Mouse (Mus musculus): Measurements from ENCODE around the gene Frat1. TPM values are rescaled to one million over a fixed set of nuclear protein-coding genes. Genes with fewer than 3 reads are reported as not detected.

Gene Frat1
- total RNA-seq (2021): 10 to 100 TPM; 21.1 to 23.0 TPM
- long read RNA-seq, transcript Frat1-201 (1 exons, 2,614 nt): major isoform, 6 of 6 reads
- long read RNA-seq, partial matches to known transcripts: 0 of 6 reads
- long read RNA-seq, other reads (novel, unspliced or antisense): 0 of 6 reads

DNA sequence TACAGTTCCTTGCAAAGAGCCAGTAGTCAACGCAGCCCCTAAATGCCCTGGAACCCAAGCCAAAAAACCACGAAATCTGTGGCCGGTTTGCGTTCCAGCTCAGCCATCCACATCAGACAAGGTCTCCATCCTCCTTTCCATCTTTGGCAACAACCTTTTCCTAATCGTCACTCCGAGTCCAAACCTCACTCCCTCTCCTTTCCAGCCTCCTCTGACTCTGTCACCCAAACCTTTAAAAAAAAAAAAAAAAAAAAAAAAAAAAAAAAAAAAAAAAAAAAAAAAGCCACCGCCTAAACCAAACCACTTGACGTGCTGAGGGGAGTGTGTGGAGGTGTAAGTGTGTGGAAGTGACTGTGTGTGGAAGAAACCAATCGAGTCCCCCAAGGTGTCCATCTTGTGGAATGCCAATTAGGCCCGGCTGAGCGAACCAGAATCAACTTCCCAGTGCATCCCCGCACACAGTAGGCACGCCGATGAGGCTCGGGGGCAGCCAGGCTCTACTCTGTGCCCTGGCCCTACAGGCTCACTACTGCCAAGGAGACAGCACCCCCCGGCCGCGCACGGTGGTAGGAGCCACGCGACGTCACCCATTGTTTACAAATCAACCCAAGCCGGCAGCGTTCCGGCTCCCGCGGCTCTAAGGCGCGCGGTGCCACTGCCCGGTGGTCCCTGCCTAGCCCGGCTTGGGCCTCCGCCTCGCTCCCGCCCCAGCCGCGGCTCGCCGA lies at the start of gene Frat1:
Frat1 (plus strand) TSS at position 590 of the 725 bp plus-strand sequence.
- DNase-seq (ENCODE audit: low spot score in 2 of 2): peak; percentile 89 to 92

DNA sequence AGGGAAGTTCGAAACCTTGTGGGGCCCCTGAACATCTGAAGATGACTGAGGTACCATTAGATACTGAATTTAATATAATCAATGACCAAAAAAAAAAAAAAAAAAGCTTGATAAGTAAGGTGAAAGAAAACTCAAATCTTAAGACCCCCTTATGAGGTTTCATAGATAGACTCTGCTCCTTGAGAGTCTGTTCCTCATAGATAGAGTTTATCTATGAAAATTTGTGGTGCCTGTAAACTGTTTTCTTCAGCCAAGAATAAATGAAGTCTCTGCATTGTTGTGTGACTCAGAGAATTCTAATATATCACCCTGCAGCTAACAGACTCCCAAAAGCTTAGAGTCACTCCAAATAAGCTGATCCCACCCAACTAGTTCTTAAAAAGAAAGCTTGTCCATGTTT lies 42.9 kb upstream of the Frat1 start:
- DNase-seq (ENCODE audit: low spot score in 2 of 2): no peak

DNA sequence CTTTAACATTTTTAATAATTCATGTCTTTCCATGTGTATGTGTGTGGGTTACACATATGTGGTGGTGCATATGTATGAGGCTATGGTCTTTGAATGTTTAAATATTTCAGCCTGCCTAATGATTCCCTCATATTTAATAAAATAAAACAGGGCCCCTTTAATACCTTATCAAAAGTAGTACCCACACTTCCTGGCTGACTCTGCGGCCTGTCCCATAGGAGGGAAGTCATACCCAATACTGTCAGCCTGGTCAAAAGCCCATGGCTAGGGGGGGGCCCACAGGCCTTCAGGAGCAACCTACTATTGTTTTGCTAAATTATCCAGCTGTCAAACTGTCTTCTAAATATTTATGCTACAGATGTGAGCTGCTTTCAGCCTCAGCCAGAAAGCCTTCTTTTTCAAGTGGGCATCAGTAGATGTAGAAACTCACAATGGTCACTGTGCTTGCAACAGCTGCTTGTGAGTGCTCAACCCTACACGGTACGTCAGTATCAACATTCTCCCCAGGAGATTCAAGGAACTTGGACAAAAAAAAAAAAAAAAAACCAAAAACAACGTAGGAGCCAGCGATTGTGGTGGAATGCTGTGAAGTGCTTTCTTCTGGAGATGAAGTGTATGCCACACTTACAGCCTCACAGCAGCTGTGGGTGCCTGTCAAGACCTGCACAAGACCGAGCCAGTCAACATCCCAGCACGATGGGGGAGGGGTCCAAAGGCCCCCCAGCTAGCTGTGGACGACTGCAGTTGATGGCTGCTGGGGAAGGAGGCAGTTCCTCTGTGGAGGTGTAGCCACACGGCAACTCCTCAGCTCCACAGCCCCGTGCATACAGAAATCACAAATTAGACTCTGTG lies 40.4 kb upstream of the Frat1 start:
- no peak for DNase-seq (ENCODE audit: low spot score in 2 of 2)

DNA sequence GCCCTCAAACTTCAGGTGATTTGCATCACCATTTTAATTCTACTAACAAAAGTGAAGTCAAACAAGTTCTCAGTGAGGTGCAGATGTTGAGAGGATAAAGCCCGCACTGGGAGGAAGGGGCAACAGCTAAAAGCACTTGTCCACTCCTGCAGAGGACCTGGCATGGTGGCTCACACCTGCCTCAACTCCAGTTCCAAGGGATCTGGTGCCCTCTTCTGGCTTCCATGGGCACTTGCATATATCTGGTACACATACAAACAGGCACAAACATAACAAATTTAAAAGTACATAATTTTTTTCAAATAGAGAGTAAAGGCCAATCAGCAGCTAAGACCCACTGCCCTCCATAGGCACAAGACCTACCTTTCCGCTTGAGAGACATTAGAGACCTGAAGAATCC lies 38.4 kb upstream of the Frat1 start:
- no peak for DNase-seq (ENCODE audit: low spot score in 2 of 2)

DNA sequence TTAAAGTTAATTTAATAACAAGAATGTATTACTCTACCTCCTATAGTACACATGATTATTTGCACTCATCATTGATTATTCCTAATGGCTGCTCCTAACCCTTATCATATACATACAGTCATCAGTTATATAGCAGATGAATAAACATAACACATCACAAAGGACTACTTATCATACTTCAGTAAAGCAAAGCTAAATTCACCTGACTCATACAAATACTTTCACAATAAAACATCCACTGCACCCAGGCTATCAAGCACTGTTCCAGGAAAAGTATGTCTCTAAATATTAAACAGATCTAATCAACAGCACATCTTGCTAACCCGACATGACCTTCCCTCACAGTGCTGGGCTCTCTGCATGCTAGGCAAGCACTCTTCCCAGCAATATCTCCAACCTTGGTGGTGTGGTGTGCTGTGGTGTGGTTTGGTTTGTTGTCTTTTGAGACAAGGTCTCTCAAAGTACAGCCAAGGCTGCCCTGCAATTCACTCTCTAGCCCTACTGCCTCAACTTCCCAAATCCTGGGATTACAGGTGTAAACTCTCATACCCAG lies 36.8 kb upstream of the Frat1 start:
- no peak for DNase-seq (ENCODE audit: low spot score in 2 of 2)

DNA sequence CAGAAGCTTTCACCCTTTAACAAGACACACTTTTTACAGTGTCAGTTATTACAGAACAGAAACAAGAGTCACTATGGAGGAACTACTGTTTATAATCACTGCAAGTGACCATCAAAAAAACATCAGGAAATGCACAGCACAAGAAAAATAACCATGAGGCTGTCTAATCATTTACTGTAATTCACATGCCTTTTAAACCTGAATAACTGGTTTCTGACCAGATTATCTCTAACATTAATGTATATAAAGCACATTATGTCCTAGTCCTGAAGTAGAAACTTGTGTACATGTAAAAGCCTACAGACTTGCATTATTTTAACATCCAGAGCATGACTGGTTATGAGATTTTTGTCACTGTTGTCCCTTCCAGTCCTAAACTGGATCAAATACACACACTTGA lies 35.8 kb upstream of the Frat1 start:
- DNase-seq (ENCODE audit: low spot score in 2 of 2): no peak

DNA sequence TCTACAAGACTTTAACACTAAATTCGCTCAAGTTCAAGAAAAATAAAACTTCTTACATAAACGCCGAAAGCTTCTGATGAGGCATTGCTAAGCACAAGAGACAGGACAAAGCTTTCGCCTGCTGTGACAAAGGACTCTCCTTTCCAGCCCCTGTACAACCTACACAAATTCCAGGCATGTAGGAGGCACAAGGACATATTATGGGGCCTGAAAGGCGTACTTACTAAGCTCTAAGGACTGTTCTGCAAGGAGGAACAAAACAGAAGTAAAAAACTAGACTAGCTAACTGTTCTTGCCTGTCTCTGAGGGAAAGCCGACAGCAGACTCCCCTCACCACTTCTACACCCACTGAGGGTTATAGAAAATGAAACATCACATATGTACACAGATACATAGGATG lies 34.9 kb upstream of the Frat1 start:
- DNase-seq (ENCODE audit: low spot score in 2 of 2): no peak

DNA sequence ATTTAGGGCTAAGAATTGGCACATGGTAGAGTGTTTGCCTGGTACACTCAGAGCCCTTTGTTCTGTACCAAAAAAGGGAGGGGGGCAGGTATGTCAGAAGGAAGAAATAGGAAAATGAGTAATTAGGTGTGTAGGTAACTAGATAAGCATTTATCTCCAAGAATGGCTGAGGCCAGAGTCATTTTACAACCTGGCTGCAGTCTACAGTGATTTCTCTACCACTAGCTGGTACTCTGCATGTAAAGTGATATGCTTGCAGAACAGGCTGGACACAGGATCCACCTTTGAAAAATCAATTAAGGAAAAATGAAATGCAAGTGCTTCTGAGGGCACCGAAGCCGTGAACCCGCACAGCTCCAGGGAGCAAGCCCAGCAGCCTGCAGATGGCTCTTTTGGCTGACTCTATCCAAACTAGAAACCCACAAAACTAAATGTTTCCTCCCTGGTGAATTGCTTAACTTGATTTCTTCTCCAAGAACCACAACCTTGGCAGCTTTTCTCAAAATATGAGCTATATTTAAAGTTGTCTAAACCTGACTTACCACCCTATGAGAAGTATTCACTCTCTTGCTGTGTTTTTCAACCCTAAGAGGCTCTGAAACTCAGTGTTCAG lies 33.5 kb upstream of the Frat1 start:
- DNase-seq (ENCODE audit: low spot score in 2 of 2): no peak

DNA sequence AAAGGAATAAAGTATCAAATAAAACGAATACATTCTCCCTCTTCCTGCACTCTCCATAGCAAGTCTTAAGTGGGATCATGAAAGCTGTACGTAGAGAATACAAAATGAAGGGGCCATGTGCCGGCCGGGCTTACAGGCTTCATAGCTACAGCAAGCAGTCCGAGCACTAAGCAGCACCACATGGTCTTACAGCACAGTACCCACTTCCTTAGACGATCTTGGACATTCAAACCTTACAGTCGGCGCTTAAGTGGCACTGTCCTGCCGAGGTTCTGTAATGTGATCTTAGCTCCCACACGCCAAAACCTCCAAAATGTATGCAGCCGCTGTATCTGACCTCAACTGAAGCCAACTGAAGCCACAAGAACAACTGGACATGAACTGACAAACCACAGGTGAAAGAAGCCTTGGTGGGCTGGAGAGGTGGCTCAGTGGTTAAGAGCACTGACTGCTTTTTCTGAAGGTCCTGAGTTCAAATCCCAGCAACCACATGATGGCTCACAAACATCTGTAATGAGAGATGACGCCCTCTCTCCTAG lies 32.9 kb upstream of the Frat1 start:
- no peak for DNase-seq (ENCODE audit: low spot score in 2 of 2)

DNA sequence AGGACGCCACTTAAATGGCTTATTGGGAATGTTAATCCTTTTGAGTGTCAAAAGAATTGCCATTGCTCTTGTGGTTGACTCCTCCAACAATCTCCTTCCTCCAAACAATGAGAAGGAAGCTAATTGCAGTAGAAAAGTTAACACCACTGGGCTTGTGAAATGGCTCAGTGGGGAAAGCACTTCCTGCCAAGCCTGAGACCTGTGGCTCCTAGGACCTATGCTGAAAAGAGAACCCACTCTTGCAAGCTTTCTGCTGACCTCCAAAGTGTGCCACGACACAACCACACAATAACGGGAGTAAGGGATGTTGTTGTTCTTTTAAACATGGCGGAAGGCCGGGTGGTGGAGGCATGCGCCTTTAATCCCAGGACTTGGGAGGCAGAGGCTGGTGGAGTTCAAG lies 32.2 kb upstream of the Frat1 start:
- DNase-seq (ENCODE audit: low spot score in 2 of 2): no peak

DNA sequence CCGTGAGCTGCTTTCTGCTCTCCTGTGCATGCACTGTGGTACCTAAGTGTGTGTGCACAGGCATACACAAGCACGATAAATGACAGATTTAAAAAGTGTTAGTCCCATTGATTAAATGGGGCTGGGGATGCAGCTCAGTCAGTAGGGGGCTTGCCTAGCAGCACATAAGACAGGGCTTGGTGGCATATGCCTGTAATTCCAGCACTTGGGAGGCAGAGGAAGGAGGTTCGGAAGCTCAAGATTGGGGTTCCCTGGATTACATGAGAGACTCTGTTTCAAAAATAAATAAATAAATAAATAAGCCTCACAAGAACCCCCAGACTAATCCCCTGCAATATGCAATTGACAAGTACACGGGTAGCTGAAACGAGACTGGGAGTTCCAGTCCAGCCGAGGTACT lies 29.3 kb upstream of the Frat1 start:
- DNase-seq (ENCODE audit: low spot score in 2 of 2): no peak

DNA sequence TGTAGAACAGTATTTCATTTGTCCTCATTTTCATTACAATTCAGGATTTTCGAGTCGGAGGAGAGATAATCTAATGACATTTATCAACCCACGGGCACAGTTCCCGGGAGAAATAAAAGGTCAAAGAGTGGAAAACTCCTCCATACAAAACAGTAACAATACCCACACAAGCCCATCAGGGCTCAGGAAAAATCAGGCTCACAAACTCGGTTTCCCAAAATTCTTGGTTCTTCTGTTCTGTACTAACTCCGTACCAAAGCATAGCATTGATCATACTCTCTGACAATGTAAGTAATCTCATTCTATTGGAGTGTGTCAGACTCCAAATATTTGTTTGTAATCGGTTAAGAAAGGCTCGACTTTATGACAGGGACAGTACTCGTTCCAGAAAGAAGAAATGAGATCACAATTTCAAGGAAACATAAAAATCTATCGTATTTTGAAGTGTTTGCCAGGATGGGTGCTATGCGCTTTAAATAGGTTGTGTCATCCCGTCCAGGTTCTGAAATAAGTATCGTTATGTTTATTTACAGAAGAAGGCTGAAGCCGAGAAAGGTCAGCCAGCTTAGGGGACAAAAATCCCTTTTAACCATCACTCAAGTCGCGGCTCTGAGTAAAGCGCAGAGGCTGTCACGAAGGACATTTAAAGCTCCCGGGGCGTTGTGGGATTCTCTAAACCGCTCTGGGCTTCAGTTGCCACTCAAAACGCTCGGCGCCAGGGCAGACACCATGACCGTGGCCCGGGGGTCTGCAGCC lies 28.6 kb upstream of the Frat1 start:
- peak in 1 of 2 experiments; percentile 10 for DNase-seq (ENCODE audit: low spot score in 2 of 2)

DNA sequence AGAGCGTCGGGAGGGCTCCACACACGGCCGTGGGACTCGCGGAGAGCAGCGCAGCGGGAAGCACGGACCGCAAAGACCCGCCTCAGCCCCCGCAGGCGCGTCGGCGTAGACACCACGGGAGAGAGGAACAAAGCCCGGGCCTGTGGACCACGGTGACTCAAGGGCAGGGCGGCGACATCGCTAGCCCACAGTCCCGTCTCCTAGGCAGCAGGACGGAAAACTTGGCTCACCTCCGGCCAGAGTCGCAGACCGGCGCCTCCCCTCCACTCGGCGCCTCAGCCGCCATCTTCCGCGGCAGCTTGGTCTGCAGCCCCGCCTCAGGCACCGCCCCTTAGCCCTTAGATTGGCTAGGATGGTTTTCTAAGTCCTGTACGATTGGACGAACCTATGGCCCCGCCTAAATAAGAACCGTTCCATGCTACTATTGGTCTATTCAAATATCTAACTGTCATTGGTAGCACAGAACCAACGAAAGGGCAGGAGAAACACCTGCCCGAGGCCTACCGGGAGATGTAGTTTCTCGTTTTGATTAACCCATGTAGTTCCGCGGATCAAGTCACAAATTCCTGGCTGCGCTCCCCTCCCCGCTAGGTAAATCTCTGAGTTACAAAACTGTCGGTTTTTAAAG lies 27.9 kb upstream of the Frat1 start, which contains the start of gene Arhgap19:
Arhgap19 (minus strand) TSS at position 306 of the 628 bp plus-strand sequence.
- peak; percentile 83 to 88 for DNase-seq (ENCODE audit: low spot score in 2 of 2)

DNA sequence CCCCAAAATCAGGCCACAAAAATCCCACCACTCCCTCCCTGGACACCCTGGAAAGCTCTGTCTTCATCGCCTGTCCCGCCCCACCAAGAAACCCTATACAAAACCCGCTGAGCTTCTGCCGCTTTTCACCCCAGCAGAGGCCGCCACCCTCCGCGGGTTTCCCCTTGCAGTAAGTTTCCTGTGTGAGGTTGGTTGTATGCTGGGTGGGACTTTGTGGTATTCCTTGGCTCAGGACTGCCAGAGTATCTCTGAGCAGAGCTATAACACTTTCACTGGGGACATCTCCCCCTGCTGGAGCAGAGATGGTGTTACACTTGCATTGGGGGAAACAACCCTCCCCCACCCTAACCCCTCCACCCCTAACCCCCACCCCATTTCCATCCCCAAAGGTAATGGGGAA lies 26.4 kb upstream of the Frat1 start:
- peak; percentile 12 to 20 for DNase-seq (ENCODE audit: low spot score in 2 of 2)

DNA sequence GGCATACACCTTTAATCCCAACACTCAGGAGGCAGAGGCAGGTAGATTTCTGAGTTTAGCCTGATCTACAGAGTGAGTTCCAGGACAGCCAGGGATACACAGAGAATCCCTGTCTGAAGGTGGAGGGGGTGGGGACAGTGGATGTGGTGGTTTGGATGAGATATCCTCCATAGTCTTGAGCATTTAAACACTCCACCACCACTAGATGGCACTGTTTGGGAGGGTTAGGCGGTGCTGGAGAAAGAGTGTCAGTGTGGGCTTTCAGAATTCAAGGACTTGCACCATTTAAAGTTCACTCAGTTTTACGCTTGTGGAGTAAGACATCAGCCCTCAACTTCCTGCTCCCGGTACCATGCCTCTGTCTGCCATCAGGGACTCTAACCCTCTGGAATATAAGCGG lies 23.9 kb upstream of the Frat1 start:
- no peak for DNase-seq (ENCODE audit: low spot score in 2 of 2)

DNA sequence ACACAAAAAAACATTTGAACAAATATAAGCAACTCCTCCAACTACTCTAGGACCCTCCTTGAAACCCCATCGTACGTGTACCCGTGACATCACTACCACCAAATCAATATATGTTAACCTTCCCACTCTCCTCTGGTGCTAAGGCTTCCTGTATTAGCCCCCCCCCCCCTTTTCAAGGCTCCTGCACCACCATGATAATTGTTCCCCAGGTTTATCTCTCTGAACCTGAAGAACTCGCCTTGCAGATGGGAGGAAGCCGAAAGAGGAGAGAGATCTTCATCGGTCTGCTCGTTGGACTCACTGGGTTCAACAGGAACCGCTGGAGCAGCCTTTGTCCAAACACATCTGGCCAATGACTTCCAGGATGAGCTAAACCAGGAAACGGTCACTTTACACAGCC lies 22.3 kb upstream of the Frat1 start:
- no peak for DNase-seq (ENCODE audit: low spot score in 2 of 2)

DNA sequence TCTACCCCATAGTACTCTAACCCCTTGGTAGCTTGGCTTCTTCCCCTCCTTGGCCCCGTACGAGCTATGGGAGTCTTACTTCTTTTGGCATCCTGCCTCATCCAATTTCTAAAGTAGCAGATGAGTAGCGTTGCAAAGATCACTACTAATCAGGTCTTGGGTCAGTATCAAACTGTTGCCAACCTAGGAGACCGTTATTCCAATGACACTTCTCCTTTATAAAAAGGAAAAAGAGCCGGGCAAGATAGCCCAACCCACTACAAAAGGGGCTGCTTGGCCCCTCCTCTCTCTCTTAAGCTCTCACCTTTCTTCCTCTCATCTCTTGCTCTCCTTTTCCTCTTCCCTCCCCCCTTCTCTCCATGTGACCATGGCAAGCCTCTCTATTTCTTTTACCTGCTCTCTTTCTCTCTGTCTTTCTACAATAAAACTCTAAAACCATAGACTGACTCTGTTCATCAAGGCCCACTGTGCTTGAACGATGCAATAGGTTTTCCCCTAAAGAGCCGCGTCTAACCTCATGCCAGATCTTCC lies 21.6 kb upstream of the Frat1 start:
- DNase-seq (ENCODE audit: low spot score in 2 of 2): no peak

DNA sequence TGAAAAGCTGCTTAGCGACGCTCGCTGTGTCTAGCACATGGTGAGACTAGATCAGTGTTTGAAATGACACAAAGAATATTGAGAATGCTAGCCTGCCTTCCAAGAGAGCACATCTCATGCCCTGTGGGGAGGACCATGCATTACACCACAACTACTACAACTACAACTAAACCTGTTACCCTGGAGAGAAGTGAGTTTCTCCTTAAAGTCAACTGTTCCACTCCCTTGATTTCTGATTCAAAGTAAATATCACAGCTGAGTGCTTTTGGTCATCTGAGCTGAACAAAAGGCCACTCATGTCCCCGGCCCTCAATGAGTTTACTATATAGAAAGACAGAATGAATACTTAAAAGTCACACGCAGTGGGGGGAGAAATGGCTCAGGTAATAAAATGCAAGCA lies 19.7 kb upstream of the Frat1 start:
- DNase-seq (ENCODE audit: low spot score in 2 of 2): no peak

DNA sequence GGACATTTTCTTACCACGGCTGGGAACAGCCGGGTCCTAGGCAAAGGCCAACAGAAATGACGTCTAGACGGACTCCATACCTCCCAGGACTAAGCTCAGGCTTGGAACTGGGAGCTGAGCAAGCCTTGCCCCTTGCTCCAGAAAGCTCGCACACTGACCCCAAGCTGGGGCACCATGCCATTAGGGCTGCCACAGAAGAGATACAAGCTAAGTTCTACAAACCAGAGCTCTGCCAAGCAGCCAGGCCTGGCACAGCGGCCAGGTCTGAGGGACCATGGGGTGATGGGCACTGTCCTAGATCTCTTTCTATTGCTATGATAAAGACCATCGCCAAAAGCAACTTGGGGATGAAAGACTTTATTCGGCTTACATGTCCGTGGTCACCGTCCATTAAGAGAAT lies 17.2 kb upstream of the Frat1 start:
- no peak for DNase-seq (ENCODE audit: low spot score in 2 of 2)

DNA sequence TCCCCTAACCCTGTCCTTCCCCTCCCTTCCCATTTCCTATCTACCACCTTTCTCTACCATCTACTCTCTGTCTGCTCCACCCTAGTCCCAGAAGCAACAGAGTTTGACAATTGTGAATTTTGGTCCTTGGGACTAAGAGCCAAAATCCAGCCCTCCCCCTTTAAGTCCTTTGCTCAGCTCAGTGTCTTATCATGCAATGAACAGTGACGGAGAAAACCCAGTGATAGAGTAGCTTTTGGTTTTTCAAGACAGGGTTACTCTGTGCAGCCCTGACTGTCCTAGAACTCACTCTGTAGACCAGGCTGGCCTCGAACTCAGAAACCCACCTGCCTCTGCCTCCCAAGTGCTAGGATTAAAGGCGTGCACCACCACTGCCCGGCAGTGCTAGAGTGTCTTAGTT lies 16.4 kb upstream of the Frat1 start:
- DNase-seq (ENCODE audit: low spot score in 2 of 2): no peak

Data from layer of hippocampus, postnatal 10 days (tissue).